Mouse (Mus musculus): ENCODE data around the gene 4930590J08Rik. TPM values are rescaled to one million over a fixed set of nuclear protein-coding genes. Genes with fewer than 3 reads are reported as not detected.

4930590J08Rik gene
- total and polyA plus RNA-seq, 2 experiments from 2014 or later = 0.36 to 3.7 TPM

GRCm38 (mm10) chr6:91877885-91878651, 24.5 kb upstream of the 4930590J08Rik start, which contains the start of gene Ccdc174:
TSS of gene Ccdc174 (plus strand) at chr6:91878053.
- DNase-seq (peak; percentile 97), ATAC-seq (peak; percentile 98)
- 3% methylated on average over 47 of the region's 47 CpGs for WGBS
- Histone ChIP-seq H3K4me1 (ENCODE audit: insufficient read depth) (0 out of 2 replicates have a peak, but pooled peaks cover 6% of the 10 kb centered on the region), H3K36me3 (ENCODE audit: insufficient read depth) (peaks cover 15% of the 10 kb centered on the region), H3K9me3 (ENCODE audit: low read length) (no peaks in the 10 kb centered on the region), H3K4me3 (ENCODE audit: low read depth, low read length) (peak within 1 kb of the TSS; percentile 80), H3K4me2 (ENCODE audit: low read depth) (peak within 1 kb of the TSS; percentile 91), H3K27ac (ENCODE audit: low read depth, low read length) (peak within 1 kb of the TSS; percentile 52), H3K27me3 (ENCODE audit: insufficient read depth, low read length) (no peaks in the 10 kb centered on the region), H3K9ac (peak within 1 kb of the TSS; percentile 86)
- no peak; the same call in 1 of the 2 replicates for TF ChIP-seq CTCF (IDR thresholded peaks at IDR 0.05; ENCODE audit: low read depth)

GRCm38 (mm10) chr6:91883859-91884258, 18.8 kb upstream of the 4930590J08Rik start:
- Histone ChIP-seq H3K36me3 (ENCODE audit: insufficient read depth) (peaks cover 60% of the 10 kb centered on the region), H3K4me1 (ENCODE audit: insufficient read depth) (0 out of 2 replicates have a peak, but pooled peaks cover 2% of the 10 kb centered on the region), H3K4me3 (ENCODE audit: low read depth, low read length) (no peak overlapping the region), H3K9me3 (ENCODE audit: low read length) (no peaks in the 10 kb centered on the region), H3K27me3 (ENCODE audit: insufficient read depth, low read length) (no peaks in the 10 kb centered on the region), H3K9ac (no peak overlapping the region), H3K4me2 (ENCODE audit: low read depth) (no peak overlapping the region), H3K27ac (ENCODE audit: low read depth, low read length) (no peak overlapping the region)
- 93% methylated on average over 2 of the region's 2 CpGs for WGBS
- DNase-seq (no peak), ATAC-seq (no peak)
- no peak for TF ChIP-seq CTCF (IDR thresholded peaks at IDR 0.05; ENCODE audit: low read depth)

GRCm38 (mm10) chr6:91889255-91889906, 13.2 kb upstream of the 4930590J08Rik start:
- ATAC-seq (peak; percentile 48), DNase-seq (peak; percentile 35)
- Histone ChIP-seq H3K4me2 (ENCODE audit: low read depth) (no peak overlapping the region), H3K27me3 (ENCODE audit: insufficient read depth, low read length) (no peaks in the 10 kb centered on the region), H3K4me1 (ENCODE audit: insufficient read depth) (no peaks in the 10 kb centered on the region), H3K9ac (no peak overlapping the region), H3K4me3 (ENCODE audit: low read depth, low read length) (no peak overlapping the region), H3K9me3 (ENCODE audit: low read length) (no peaks in the 10 kb centered on the region), H3K36me3 (ENCODE audit: insufficient read depth) (peaks cover 68% of the 10 kb centered on the region), H3K27ac (ENCODE audit: low read depth, low read length) (no peak overlapping the region)
- TF ChIP-seq CTCF (IDR thresholded peaks at IDR 0.05; ENCODE audit: low read depth) = no peak
- 45% methylated on average over 3 of the region's 3 CpGs for WGBS

- no peak for TF ChIP-seq CTCF (IDR thresholded peaks at IDR 0.05; ENCODE audit: low read depth)
- H3K4me3 ChIP-seq (ENCODE audit: low read depth, low read length) = no peak overlapping the region
- 92% methylated on average over 5 of the region's 5 CpGs for WGBS
- H3K27ac ChIP-seq (ENCODE audit: low read depth, low read length) = no peak overlapping the region
- no peak for ATAC-seq
- H3K9ac ChIP-seq = no peak overlapping the region
- H3K9me3 ChIP-seq (ENCODE audit: low read length) = no peaks in the 10 kb centered on the region
- H3K36me3 ChIP-seq (ENCODE audit: insufficient read depth) = peaks cover 73% of the 10 kb centered on the region
- no peaks in the 10 kb centered on the region for H3K4me1 ChIP-seq (ENCODE audit: insufficient read depth)
- no peak for DNase-seq
- H3K27me3 ChIP-seq (ENCODE audit: insufficient read depth, low read length) = no peaks in the 10 kb centered on the region
- H3K4me2 ChIP-seq (ENCODE audit: low read depth) = no peak overlapping the region
These were observed 12.0 kb upstream of the 4930590J08Rik start for GRCm38 (mm10) chr6:91890615-91891014.

- DNase-seq (no peak), ATAC-seq (no peak)
- H3K27me3 ChIP-seq (ENCODE audit: insufficient read depth, low read length) = no peaks in the 10 kb centered on the region
- H3K36me3 ChIP-seq (ENCODE audit: insufficient read depth) = peaks cover 70% of the 10 kb centered on the region
- H3K9me3 ChIP-seq (ENCODE audit: low read length) = no peaks in the 10 kb centered on the region
- no peak for TF ChIP-seq CTCF (IDR thresholded peaks at IDR 0.05; ENCODE audit: low read depth)
- H3K4me2 ChIP-seq (ENCODE audit: low read depth) = no peak overlapping the region
- H3K4me3 ChIP-seq (ENCODE audit: low read depth, low read length) = no peak overlapping the region
- no peak overlapping the region for H3K9ac ChIP-seq
- no peaks in the 10 kb centered on the region for H3K4me1 ChIP-seq (ENCODE audit: insufficient read depth)
- H3K27ac ChIP-seq (ENCODE audit: low read depth, low read length) = no peak overlapping the region
- WGBS = 95% methylated on average over 2 of the region's 2 CpGs
These were observed 10.8 kb upstream of the 4930590J08Rik start for GRCm38 (mm10) chr6:91891776-91892175.

- Histone ChIP-seq H3K9ac (no peak overlapping the region), H3K9me3 (ENCODE audit: low read length) (no peaks in the 10 kb centered on the region), H3K27me3 (ENCODE audit: insufficient read depth, low read length) (no peaks in the 10 kb centered on the region), H3K4me1 (ENCODE audit: insufficient read depth) (no peaks in the 10 kb centered on the region), H3K4me3 (ENCODE audit: low read depth, low read length) (no peak overlapping the region), H3K27ac (ENCODE audit: low read depth, low read length) (no peak overlapping the region), H3K36me3 (ENCODE audit: insufficient read depth) (peaks cover 77% of the 10 kb centered on the region), H3K4me2 (ENCODE audit: low read depth) (no peak overlapping the region)
- DNase-seq (no peak), ATAC-seq (no peak)
- 93% methylated on average over 3 of the region's 3 CpGs for WGBS
- TF ChIP-seq CTCF (IDR thresholded peaks at IDR 0.05; ENCODE audit: low read depth) = no peak
These were observed 5.8 kb upstream of the 4930590J08Rik start for GRCm38 (mm10) chr6:91896783-91897182.

- Histone ChIP-seq H3K4me2 (ENCODE audit: low read depth) (no peak overlapping the region), H3K9me3 (ENCODE audit: low read length) (no peaks in the 10 kb centered on the region), H3K27me3 (ENCODE audit: insufficient read depth, low read length) (no peaks in the 10 kb centered on the region), H3K27ac (ENCODE audit: low read depth, low read length) (no peak overlapping the region), H3K4me1 (ENCODE audit: insufficient read depth) (no peaks in the 10 kb centered on the region), H3K9ac (no peak overlapping the region), H3K4me3 (ENCODE audit: low read depth, low read length) (no peak overlapping the region), H3K36me3 (ENCODE audit: insufficient read depth) (peaks cover 46% of the 10 kb centered on the region)
- peak; percentile 86 for ATAC-seq
- 29% methylated on average over 5 of the region's 5 CpGs for WGBS
- TF ChIP-seq CTCF (IDR thresholded peaks at IDR 0.05; ENCODE audit: low read depth) = peak; percentile 95
- peak; percentile 91 for DNase-seq
These were observed 1.1 kb upstream of the 4930590J08Rik start for GRCm38 (mm10) chr6:91901505-91901904.

Data from forebrain, postnatal 0 days (tissue).